Mouse (Mus musculus) 3134 (cell line): ENCODE measurements around the gene Fkbpl.

Experiments used
- DNase-seq: peaks from one replicate; pipeline ENCODE4 v3.0.0-alpha.2; 2011; ENCODE audit warnings: low spot score; ENCODE audit not compliant: insufficient read length; ENCODE audit errors: extremely low read depth

Fkbpl gene

GRCm38 (mm10) chr17:34646906-34647787 is 2.6 kb downstream of the Fkbpl start, which contains the start of gene Atf6b:
Atf6b (plus strand) TSS chr17:34647146.
- DNase-seq, result peak; percentile 91

GRCm38 (mm10) chr17:34648141-34648890 is 3.8 kb downstream of the Fkbpl start:
- no peak for DNase-seq

DNA sequence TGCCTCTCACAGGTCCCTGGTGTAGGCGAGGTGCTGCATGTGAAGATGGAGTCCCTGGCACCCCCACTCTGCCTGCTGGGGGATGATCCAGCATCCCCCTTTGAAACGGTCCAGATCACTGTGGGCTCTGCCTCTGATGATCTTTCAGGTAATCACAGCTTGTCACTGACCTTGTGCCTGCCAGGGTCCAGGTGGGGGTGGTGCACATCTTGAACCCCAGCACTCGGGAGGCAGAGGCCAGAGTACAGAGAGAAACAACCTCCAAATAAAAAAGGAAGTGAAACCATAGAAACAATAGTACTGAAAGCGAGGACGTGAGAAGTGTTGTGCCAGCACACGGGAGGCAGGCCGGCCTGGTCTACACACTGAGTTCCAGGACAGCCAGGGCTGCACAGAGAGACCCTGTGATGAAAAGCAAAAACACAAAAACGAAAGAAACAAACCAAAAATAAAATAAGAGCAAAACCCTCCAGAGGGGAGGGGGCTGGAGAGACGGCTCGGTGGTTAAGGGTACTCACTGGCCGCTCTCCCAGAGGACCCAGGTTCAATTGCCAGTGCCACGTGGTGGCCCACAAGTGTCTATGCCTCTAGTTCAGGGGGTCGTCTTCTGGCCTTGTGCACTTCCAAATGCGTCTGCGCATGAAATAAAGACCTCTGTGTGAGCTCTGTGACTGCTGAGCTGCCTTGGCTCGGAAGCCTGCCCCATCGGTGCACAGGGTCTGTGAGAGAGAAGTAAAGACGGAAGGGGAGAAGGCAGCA is 4.7 kb downstream of the Fkbpl start:
- no peak for DNase-seq

- DNase-seq, result no peak
Observed at GRCm38 (mm10) chr17:34650781-34651180, 6.2 kb downstream of the Fkbpl start.

DNA sequence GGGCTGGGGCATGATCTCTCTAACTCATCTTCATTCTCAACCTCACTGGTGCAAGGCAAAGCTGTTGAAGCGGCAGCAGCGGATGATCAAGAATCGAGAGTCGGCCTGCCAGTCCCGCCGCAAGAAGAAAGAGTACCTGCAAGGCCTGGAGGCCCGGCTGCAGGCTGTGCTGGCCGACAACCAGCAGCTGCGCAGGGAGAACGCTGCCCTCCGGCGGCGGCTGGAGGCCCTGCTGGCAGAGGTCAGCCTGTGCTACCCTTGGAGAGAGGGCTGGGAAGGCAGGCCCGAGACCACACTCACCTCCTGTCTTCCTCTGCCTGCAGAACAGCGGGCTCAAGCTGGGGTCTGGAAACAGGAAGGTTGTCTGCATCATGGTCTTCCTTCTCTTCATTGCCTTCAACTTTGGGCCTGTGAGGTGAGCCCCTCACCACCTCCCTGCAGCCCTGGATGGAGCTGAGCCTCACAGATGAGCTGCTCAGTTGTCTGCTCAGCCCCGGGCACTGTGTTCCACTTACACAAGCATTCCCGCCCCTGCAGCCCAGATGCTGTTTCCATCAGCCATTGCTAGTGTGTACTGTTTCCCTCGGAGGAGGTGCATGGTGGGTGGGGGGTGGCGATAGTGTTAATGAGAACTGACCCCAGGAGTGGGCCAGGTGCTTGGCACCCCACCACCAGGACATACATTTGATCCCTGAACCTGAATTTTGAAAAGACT is 7.1 kb downstream of the Fkbpl start:
- no peak for DNase-seq

DNA sequence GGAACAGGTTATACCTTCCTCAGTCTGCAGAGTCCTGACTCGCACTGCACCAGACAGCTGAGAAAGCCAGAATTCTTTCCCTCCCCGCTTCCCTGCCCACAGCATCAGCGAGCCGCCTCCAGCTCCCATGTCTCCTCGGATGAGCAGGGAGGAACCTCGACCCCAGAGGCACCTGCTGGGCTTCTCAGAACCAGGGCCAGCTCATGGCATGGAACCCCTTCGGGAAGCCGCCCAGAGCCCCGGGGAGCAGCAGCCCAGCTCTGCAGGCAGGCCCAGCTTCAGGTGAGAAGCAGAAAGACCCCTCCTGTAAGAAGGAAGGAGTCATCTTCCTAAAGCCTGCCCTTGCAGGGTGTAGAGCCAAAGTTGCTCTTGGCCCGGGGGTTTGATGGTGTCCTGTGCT is 8.0 kb downstream of the Fkbpl start:
- DNase-seq, result no peak

GRCm38 (mm10) chr17:34652985-34653384 is 8.4 kb downstream of the Fkbpl start:
- no peak for DNase-seq

- no peak for DNase-seq
Observed at GRCm38 (mm10) chr17:34653746-34654285, 9.3 kb downstream of the Fkbpl start.

GRCm38 (mm10) chr17:34654392-34654791 is 9.8 kb downstream of the Fkbpl start:
- no peak for DNase-seq

GRCm38 (mm10) chr17:34655160-34655559 is 10.6 kb downstream of the Fkbpl start:
- no peak for DNase-seq

DNA sequence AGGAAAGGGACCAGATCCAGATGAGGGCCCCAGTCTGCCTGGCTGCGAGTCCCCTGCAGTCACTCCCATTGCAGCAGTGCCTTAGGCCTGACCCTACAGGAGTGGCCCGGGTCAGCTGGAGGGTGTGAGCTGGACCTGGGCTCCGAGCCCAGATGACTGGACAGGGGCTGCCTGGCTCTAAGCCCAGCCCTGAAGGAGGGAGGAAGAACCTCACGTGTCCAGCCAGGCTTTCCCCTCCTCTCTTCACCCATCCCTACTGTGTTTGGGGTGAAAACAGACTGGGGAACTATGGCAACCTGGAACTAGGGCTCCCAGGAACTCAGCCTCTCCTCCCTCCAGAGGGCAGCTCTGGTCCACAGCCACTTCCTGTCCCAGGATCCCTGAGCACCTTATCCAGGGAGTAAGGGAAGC is 11.0 kb downstream of the Fkbpl start:
- DNase-seq, result peak; percentile 88

- DNase-seq, result no peak
Observed at GRCm38 (mm10) chr17:34656666-34657065, 12.1 kb downstream of the Fkbpl start.

DNA sequence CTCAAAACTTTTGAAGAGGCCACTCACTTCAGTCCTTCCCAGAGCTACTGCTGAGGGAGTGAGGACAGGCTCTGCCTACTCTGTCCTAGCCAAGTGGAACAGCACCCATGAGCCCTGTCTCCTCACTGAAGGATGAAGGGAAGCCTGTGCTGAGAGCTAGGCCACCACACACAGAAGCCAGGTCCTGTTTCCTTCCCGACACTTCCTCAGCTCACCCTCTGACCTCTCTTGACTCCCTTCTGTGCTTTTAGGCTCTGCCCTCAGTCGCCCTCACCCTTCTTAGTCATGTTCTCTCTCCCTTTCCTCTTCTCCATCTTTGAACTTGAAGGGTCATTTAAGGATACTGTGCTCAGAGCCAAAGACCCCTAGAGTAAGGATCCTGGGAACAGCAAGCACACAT is 12.7 kb downstream of the Fkbpl start:
- no peak for DNase-seq

- DNase-seq, result no peak
Observed at GRCm38 (mm10) chr17:34658145-34658544, 13.6 kb downstream of the Fkbpl start.

DNA sequence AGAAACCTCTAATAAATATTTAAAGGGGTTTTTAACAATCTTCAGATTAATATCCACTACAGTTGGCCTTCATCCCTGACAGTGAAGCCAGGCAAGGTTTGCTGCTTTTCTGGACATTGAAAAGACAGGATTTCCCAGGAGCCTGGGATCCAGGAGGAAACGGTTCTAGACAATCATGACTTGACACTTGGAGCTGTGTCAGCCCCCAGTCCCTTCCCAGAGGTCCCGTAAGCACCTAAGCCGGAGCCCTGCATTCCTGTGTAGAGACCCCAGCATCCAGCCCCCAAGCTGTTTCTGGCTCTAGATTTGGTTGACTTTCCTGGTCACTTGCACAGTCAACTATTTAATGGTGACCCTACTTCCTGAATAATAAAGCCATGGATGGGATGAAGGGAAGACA is 14.0 kb downstream of the Fkbpl start:
- no peak for DNase-seq

DNA sequence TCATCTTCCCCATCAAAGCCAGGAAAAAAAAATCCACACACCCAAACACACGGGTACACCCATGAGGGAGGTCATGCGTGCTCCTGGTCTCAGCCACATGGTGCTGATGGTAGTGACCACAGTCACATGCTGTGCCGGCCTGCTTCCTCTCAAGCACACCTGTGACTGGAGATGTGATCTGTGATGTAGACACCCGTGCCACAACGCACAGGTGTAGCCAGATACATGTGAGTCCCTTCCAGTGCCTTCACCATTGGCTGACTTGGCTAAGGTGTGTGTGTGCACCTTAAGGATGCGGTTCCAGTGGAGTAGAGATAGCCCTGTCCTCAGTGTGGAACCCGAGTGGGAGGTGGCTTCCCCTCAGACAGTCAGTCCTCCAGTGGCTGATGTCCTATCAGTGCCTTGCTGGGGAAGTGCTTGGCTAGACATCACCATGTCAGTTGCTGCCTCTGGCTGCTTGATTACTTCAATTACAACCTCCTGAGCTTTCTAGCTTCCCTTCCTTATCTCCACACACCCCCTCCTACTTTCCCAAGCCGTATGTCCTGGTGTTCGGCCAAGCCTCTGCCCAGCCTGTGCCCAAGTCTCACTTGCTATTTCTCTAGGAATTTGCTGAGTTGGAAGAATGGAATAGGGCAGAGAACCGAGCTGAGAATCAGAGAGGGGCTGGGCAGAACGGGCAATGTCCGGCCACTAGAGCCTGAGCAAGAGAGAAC is 14.8 kb downstream of the Fkbpl start:
- DNase-seq, result no peak

GRCm38 (mm10) chr17:34659897-34660214 is 15.3 kb downstream of the Fkbpl start:
- DNase-seq, result no peak

DNA sequence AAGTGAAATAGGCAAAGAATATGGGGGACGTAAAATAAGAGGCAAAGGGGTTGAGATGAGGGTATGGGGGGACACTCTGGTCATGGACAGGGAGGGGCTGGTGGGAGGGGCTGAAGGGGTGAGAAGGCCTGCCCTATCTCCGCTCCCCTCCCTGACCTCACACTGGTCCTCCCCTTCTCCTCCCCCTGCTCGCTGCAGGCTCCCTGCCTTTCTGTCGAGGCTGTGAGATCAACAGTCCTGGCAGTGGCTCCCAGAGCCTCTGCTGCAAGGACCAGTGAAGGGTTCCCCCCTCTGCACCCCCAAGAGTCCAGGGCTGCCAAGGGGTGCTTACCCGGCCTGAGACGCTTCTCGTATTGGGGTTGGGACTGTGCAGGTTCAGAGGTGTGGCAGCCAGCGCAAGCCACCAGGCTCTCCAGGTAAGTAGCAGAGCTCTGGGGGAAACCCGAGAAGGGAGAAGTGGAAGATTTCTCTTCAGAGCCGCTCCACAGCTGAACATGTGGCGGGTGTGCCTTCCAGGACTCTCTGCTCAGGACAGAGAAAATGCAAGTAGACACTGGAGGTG is 15.8 kb downstream of the Fkbpl start:
- no peak for DNase-seq

GRCm38 (mm10) chr17:34661121-34661591 is 16.6 kb downstream of the Fkbpl start:
- peak; percentile 66 for DNase-seq
